Mouse (Mus musculus): ENCODE data around the gene 4930590J08Rik. TPM values are rescaled to one million over a fixed set of nuclear protein-coding genes. Genes with fewer than 3 reads are reported as not detected.

The 4930590J08Rik gene
- total RNA-seq, 2 experiments from 2014 or later, result 0.69 TPM; not detected in 1

GRCm38 (mm10) chr6:91963429-91963828, 60.8 kb downstream of the 4930590J08Rik start:
- ATAC-seq (replicated peaks; ENCODE audit: poor library complexity), result no peak

- no peak for ATAC-seq (replicated peaks; ENCODE audit: poor library complexity)
Measured at GRCm38 (mm10) chr6:91965060-91965459, 62.5 kb downstream of the 4930590J08Rik start.

- no peak for ATAC-seq (replicated peaks; ENCODE audit: poor library complexity)
Measured at GRCm38 (mm10) chr6:91966006-91966405, 63.4 kb downstream of the 4930590J08Rik start.

DNA sequence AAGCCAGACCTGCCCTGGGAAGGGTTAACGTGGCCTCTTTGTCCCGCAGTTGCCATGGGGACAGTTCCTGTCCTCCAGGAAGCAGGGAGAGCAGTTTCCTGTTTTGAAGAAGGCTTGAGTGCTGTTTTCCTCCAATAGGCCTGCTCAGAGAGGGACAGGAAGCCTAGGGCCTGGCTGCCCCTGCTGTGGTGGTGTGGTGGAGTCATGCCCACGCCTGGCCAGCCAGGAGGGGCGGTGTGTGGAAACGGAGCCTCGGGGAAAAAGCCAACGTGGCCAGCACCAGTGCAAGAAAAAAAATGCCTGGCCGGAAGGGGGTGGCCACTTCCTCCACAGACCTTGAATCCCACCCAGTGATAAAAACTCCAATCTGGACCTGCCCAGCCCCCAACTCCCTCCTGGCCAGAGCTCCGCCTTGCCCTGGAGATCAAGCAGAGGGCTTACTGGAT, 69.6 kb downstream of the 4930590J08Rik start:
- peak; percentile 70 for ATAC-seq (replicated peaks; ENCODE audit: poor library complexity)

- no peak for ATAC-seq (replicated peaks; ENCODE audit: poor library complexity)
Measured at GRCm38 (mm10) chr6:91973972-91974371, 71.4 kb downstream of the 4930590J08Rik start.

GRCm38 (mm10) chr6:91978371-91979300, 76.0 kb downstream of the 4930590J08Rik start, which contains the start of gene Fgd5:
Gene Fgd5, plus strand, starts transcription at chr6:91978878.
- ATAC-seq (replicated peaks; ENCODE audit: poor library complexity), result no peak

DNA sequence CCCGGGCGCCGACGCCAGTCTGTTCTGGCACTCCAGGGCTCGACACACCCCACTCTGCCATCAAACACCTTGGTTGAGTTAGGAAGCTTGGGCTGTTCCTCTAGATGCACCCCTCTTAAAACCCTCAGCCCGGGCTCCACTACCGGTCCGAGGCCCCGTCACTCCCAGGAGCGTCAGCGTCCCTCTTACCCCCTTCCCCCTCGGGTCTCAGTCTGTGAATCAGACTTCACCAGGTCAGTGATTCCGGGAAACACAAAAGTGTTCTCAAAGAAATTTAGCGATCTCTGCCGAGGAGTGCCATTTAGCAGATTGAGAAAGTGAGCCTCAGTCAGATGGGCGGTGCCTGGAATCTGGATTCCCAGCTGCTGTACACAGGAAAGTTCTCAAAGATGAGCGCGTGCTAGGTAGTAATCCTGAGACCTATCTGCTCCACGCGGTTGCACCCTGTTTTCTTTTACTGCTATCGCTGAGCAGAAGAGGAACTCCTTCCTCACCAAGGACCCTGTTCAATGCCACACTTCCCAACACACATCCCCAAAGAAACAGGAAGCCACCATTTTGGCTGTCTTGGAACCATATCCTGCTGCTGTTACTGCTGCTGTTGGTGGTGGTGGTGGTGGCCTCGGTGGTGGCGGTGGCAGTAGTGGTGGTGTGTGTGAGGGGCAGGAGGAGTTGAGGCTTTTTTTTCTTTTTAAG, 76.8 kb downstream of the 4930590J08Rik start:
- peak; percentile 68 for ATAC-seq (replicated peaks; ENCODE audit: poor library complexity)

GRCm38 (mm10) chr6:91980011-91980410, 77.4 kb downstream of the 4930590J08Rik start:
- no peak for ATAC-seq (replicated peaks; ENCODE audit: poor library complexity)

- ATAC-seq (replicated peaks; ENCODE audit: poor library complexity), result no peak
Measured at GRCm38 (mm10) chr6:91990101-91990500, 87.5 kb downstream of the 4930590J08Rik start.

DNA sequence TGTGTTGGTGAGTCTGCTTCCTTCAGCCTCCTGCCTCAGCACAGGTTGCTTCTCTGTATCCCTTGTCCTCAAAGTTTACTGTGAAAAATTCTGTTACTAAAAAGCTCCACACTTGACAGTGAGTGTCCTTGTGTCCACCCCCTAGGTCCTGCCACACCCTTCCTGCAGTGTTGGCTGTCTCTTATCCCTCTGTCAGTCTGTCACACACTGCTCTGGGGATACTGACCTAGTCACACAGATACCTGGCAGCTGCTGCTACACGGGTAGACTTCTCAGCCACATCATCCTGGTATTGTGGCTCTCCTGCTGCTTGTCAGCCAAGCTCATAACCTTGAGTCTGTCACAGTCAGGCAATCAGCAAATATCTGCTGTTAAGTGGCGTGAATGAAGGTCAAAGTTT, 90.2 kb downstream of the 4930590J08Rik start:
- ATAC-seq (replicated peaks; ENCODE audit: poor library complexity), result peak; percentile 31; the same call in 1 of the 2 replicates

DNA sequence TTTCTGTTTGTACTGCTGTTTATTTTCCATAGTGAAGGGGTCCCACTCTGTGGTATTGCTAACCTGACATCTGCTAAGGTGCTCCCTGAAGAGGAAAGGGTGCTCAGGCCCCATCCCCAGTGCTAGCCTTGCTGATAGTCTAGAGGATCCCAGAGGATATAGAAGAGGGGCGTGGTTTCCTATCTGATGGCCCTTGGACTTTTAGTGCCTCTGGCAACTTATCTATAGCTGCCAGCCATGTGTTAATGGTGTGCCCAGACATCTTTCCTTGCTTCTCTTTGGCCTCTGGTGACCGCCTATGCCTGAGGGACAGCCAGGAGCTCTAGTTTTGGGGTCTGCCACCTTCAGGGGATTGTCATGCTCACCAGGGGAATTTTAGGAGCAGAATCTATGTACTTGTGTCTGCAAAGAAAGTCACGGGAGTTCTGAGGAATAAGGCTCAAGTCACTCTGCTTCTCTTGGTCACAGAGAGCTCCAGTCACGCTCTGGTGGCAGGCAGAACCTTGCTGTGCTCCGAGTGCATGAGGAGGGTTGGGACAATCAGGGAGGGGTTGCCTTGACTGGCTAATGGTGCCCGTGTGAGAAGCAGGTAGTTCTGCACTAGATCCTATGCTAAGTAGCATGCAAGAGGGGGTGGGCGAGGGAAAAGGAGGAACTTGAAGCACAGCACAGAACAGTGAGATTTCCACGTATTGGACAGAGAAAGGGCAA, 91.3 kb downstream of the 4930590J08Rik start:
- ATAC-seq (replicated peaks; ENCODE audit: poor library complexity), result peak; percentile 35; the same call in 1 of the 2 replicates

GRCm38 (mm10) chr6:91996072-91996471, 93.5 kb downstream of the 4930590J08Rik start:
- ATAC-seq (replicated peaks; ENCODE audit: poor library complexity), result no peak

Other genes with a start within 250 kb of the 4930590J08Rik start
- 30.6 and 34.6 TPM in 2 replicates for gene Slc6a6, start 218.8 kb upstream of the 4930590J08Rik start, total RNA-seq (2015)
- gene Slc6a6, start 218.8 kb upstream of the 4930590J08Rik start, total RNA-seq (2017), result 20.7 and 26.7 TPM in 2 replicates
- not detected in 2 replicates for gene Grip2, start 75.6 kb upstream of the 4930590J08Rik start, total RNA-seq (2015)
- gene Grip2, start 75.6 kb upstream of the 4930590J08Rik start, total RNA-seq (2017), result not detected in 2 replicates
- gene Ccdc174, start 24.8 kb upstream of the 4930590J08Rik start, total RNA-seq (2015), result 35.5 and 36.3 TPM in 2 replicates
- 38.0 and 54.6 TPM in 2 replicates for gene Ccdc174, start 24.8 kb upstream of the 4930590J08Rik start, total RNA-seq (2017)
- gene Fgd5, start 76.1 kb downstream of the 4930590J08Rik start, total RNA-seq (2015), result 0.24 and 0.32 TPM in 2 replicates
- 0.41 TPM in 1 of 2 replicates, not detected in the other for gene Fgd5, start 76.1 kb downstream of the 4930590J08Rik start, total RNA-seq (2017)
- gene Nr2c2, start 188.6 kb downstream of the 4930590J08Rik start, total RNA-seq (2015), result 40.3 and 47.7 TPM in 2 replicates
- gene Nr2c2, start 188.6 kb downstream of the 4930590J08Rik start, total RNA-seq (2017), result 40.0 and 48.5 TPM in 2 replicates